Mouse (Mus musculus) lung, adult 2 months (tissue): ENCODE data around the gene Rhbdl1.

Experiments used
- CTCF ChIP-seq: fragments of 200-500 bp; IDR thresholded peaks from 2 replicates; pipeline ENCODE4 v1.5.1; 2011; ENCODE audit warnings: mild to moderate bottlenecking, low read length, control low read depth; ENCODE audit not compliant: insufficient read depth
- POLR2A ChIP-seq: fragments of 200-500 bp; IDR thresholded peaks from 2 replicates; pipeline ENCODE4 v1.6.1; 2011; ENCODE audit warnings: low read depth, mild to moderate bottlenecking, control low read depth, low read length, borderline replicate concordance; ENCODE audit errors: extremely low read depth

DNA sequence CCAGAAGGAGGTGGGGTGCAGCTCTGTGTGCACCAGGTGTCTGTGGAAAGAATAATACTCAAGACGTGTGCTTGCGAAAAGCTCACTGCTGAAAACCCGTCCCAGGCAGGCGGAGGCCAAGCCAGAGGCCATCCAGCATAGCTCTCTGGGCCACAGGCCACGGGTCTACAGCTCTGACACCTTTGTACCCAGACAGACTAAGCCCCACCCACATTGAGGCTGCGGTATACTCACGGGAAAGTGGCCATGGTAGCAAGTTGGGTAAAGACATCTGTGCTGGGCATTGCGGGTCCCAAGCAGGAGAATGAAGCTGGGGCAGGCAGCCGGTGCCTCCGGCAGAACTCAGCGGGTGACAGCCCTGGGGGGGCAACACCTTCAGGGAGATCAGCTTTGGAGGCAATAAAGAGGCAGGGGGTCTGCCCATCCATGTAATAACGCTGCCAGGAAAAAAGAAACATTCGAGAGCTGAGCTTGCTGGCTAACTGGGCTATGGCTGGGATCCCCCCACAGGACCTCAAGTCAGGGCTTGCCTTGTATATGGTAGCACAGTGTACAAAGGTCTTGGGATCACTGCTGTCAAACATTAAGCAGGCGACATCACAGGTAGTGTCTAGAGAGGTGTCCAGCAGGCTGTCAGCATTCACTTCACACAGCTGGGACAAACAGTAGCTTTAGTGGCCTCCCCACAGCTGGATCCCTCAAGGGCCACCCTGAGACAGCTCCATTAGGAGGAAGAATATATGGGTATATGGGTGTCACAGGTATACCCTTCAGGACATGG is 2.5 kb upstream of the Rhbdl1 start:
- TF ChIP-seq CTCF (no peak), POLR2A (no peak)
